Mouse (Mus musculus) G1E-ER4 (cell line): Measurements from ENCODE around the gene Cep152. TPM values are rescaled to one million over a fixed set of nuclear protein-coding genes. Genes with fewer than 3 reads are reported as not detected.

ENCODE experiments used
- GATA1 ChIP-seq: IDR thresholded peaks from one replicate; pipeline ENCODE4 v1.8.0; 2012; ENCODE audit warnings: low read length, inconsistent platforms
- polyA plus RNA-seq: library from polyadenylated mRNA; stranded (reverse); fragments of >175 nt; gene quantifications from 2 replicates; pipeline ENCODE4 v1.2.3, GENCODE M21; 2012

Cep152 gene
- polyA plus RNA-seq, 1 experiment = 2.3 TPM

GRCm38 (mm10) chr2:125598251-125598650 lies 26.7 kb downstream of the Cep152 start:
- TF ChIP-seq GATA1 = no peak

DNA sequence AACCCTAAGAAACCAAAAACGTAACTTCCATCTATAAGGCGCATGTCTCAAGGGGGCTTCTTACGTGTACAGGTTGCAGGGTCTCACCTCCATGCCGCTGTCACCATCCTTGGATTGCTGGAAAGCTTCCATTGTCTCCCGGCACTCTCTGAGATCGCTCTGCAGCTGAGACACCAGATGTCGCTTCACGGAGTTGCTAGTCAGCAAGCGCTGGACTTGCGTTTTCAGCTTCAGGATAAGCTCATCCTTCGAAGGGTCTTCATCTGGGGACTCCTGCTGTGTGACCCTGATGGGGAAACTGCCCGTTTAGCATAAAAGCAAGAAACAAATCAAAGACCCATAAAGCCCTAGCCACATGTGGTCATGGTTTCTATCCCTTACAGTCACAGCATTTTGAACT lies 30.1 kb downstream of the Cep152 start:
- TF ChIP-seq GATA1 = no peak

GRCm38 (mm10) chr2:125594072-125594471 lies 30.8 kb downstream of the Cep152 start:
- no peak for TF ChIP-seq GATA1

DNA sequence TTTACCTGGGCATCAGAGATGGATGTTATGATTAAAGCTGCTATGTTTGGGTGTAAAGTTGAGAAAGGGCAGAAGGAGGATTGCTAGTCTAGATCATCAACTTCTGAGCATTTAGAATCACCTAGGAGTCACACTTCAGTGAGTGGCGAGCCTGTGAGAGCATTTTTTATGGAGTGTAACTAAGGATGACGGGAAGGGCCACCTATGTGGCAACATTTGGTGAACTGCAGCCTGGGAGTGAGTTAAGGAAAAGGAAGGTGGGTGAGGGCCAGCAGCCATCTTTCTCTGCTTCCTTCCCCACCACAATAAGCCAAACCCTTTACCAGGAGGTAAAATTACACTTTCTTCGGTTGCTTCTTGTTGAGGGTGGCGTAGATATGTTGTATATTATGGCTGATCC lies 33.0 kb downstream of the Cep152 start:
- TF ChIP-seq GATA1 = no peak

DNA sequence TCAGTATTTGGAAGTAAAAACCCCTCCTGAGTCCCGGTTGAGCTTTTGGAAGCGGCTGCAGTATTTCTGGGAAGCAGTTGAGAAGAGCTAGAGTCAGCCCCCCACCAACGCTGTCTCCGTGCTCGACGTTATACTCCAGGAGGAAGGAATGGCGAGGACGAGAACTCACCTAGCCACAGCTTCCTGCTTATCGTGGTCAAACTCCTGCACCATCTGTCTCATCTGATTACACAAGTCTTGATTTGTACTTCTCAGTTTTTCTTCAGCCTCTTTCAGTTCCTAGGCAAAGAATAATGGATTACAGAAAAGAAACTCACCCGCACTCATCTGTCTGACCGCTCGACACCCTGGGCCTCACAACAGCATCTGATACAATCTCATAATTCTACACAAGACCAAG lies 35.6 kb downstream of the Cep152 start:
- peak; percentile 22 for TF ChIP-seq GATA1

DNA sequence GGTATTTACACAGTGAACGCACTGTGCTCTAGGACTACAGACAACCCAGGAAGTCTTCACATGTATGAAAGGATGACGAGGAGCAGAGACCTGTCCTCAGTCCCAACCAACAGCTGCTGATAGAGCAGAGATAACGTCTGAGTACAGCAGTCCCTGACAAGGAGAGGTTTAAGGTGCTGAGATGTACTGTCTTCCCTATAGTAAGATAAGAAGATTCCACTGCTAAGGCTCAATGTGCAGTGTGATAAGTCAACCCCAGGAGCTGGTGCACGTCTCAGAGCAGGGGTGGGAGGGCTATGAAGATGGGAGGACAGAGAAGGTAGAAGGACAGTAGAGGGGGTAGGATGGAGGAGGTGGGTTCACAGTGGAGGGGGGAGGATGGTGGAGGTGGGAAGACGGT lies 43.8 kb downstream of the Cep152 start:
- TF ChIP-seq GATA1 = peak; percentile 41

DNA sequence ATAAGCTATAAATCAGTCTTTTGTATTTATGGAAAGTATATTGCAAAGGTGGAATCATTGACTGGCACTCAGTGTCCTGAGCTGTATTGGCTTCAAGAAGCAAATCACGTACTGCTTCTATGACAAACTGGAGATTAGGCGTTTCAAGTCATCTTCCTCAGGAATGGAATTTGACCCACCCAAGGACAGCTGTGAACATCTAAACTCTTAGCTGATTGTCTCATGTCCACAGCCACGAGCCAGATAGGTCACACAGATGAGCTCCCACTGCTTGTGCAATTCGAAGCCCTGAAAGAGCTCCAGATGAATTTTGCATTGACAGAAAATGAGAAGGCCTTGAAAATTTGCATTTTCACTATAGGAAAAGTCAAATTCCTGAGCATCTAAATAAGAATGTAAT lies 47.2 kb downstream of the Cep152 start:
- TF ChIP-seq GATA1 = no peak

DNA sequence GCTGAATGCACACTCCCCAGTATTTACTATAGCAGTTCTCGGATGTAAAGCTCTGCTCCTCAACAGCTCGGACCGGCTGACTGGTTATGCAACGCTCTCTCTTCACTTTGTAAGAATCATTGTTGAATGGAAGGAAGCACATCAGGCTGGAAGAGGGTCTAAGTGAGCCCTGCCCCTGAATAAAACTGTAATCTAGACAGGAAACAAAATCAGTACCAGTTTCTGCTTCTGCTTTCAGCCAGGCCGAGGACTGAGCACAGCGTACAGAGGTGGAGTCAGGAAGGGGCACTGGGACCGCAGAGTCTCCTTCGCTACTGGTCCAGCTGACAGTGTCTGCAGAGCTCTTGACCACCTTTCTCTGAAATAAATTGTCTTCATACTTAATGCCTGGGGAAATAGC lies 48.4 kb downstream of the Cep152 start:
- TF ChIP-seq GATA1 = no peak

GRCm38 (mm10) chr2:125575766-125576165 lies 49.1 kb downstream of the Cep152 start:
- TF ChIP-seq GATA1 = no peak

GRCm38 (mm10) chr2:125563884-125564283 lies 61.0 kb downstream of the Cep152 start:
- no peak for TF ChIP-seq GATA1

- TF ChIP-seq GATA1 = no peak
These were observed 62.5 kb downstream of the Cep152 start for GRCm38 (mm10) chr2:125562407-125562806.

DNA sequence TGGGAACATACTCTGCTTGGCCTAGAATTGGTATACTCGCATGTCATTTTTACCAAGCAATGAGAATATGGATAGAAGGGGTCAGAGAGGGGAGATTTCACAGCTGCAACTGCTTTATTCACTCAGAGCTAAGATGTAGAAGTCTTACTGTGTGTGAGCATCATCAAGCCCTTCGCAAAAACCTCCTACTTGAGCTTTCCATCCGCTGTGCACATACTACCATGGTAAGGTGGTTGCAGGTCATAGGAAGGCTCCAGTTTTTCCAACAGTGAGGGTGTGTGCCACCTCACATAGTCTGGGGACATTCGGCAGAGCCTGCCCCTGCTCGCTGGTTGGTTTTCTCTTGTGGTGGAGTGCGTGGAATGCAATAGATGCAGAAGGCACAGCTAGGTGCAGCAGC lies 64.9 kb downstream of the Cep152 start:
- no peak for TF ChIP-seq GATA1

DNA sequence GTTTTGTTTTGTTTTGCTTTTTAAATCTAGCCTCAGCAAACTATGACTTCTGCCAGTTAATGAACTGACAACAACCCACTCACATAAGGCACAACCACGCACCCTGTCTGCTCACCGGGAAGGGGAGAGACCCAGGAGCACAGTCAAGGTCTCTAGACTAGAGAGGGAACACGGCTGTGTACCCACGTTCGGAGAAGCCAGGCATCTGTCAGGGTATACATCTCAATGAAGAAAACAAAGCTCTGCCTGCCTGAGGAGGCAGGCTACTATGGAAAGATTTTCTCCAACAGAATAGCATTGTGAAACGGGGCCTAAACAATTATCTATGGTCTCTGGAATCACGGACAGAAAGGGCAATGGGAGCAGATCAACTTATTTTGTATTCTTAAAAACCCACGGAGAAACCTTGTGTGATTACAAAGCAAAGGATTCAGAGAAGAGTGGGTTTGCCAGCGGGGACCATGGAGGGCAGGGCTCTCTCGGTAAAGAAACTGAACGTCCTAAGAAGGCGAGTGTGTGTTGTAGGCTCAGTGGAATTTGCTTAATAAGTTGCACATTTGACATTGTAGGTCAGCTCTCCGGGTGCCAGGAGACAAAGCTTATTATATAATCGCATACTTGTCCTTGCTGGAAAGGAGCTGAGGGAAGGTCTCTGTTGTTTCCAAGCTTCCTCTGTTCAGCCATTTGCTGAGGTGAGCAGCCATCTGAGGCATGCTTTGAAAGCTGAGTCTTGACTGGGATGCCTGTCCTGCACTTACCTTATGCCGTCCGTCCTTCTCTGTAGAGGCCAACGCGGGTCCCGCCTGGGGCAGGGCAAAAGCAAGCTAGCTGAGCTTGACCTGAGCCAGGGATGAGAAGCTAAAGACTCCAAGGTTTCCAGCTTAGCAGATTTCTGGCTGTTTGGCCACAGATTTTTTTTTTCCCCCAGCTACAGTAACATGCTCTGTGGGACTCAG lies 66.0 kb downstream of the Cep152 start:
- no peak for TF ChIP-seq GATA1

DNA sequence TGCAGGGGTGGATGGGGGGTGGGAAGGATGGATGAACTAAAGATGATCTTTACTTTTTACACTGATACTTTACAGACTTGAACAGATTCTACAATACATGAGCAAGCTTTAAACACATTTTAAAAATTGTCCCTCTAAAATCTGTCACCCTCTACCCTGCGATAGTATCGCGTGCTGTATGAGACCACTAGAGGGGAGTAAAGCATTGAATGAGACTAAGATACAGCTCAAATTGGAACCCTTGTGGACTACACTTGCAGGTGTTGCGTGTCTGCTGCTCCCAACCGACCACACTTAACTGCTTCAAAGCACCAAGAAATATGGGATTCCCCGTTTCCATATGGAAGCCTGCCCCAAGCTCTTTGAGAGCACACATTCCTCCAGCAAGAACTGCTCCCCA lies 69.1 kb downstream of the Cep152 start:
- no peak for TF ChIP-seq GATA1

GRCm38 (mm10) chr2:125548806-125549578 lies 75.9 kb downstream of the Cep152 start:
- TF ChIP-seq GATA1 = no peak

DNA sequence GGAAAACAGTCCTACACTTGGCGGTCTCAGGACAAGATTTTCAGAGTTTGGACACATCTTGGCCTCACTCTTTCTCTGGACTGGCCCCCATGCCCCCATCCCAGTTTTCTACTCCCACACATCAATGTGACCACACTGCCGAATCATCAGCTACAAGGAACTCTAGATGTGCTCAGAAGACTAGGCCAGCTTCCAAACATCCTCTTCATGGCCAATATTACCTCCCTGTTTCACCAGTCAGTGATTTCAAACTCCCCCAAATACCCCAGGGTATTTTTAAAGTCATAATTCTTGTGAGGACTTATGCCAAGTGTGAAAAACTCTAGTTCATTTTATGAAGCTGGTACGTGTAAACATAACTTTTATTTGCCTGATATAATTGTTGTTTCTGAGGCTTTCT lies 79.9 kb downstream of the Cep152 start:
- no peak for TF ChIP-seq GATA1
